Mouse (Mus musculus) erythroid progenitor cell, adult 5-6 weeks (primary cell): Measurements from ENCODE around the gene Cilp2. TPM values are rescaled to one million over a fixed set of nuclear protein-coding genes. Genes with fewer than 3 reads are reported as not detected.

Source experiments
- ATAC-seq: replicated peaks from 2 replicates; pipeline ENCODE4 v1.8.0; 2016; ENCODE audit warnings: moderate number of reproducible peaks, mild to moderate bottlenecking, moderate TSS enrichment, inconsistent platforms; ENCODE audit not compliant: poor library complexity, low FRiP score, severe bottlenecking
- total RNA-seq, 2 experiments: library from RNA; stranded (forward) in 1 of 2; stranded (reverse) in 1 of 2; fragments of 150-400 nt in 1 of 2; fragments of 186-747, 209-891 nt in 1 of 2; gene quantifications; 2 replicates each; pipeline versions ENCODE4 v1.2.3 to v1.2.4; 2015 to 2017; ENCODE audit warnings: low replicate concordance in 2 of 2

Cilp2 gene
- total RNA-seq (2015; ENCODE audit: low replicate concordance) (not detected in 2 replicates), total RNA-seq (2017; ENCODE audit: low replicate concordance) (not detected in 2 replicates)

GRCm38 (mm10) chr8:69887289-69888243, at the start of gene Cilp2:
TSS of gene Cilp2 (minus strand) at chr8:69887687.
- no peak for ATAC-seq

GRCm38 (mm10) chr8:69936050-69936794, 48.7 kb upstream of the Cilp2 start:
- ATAC-seq: no peak

GRCm38 (mm10) chr8:69935431-69935830, 47.9 kb upstream of the Cilp2 start:
- no peak for ATAC-seq

GRCm38 (mm10) chr8:69934582-69934981, 47.1 kb upstream of the Cilp2 start:
- ATAC-seq: no peak

GRCm38 (mm10) chr8:69933811-69934210, 46.3 kb upstream of the Cilp2 start:
- no peak for ATAC-seq

GRCm38 (mm10) chr8:69926901-69927300, 39.4 kb upstream of the Cilp2 start:
- ATAC-seq: no peak

GRCm38 (mm10) chr8:69923986-69924385, 36.5 kb upstream of the Cilp2 start:
- ATAC-seq: peak; percentile 31; the same call in 1 of the 2 replicates

- no peak for ATAC-seq
These were observed 33.7 kb upstream of the Cilp2 start for GRCm38 (mm10) chr8:69921141-69921540.

GRCm38 (mm10) chr8:69919876-69920662, 32.6 kb upstream of the Cilp2 start:
- peak; percentile 69 for ATAC-seq

GRCm38 (mm10) chr8:69919010-69919409, 31.5 kb upstream of the Cilp2 start:
- peak; percentile 68 for ATAC-seq

GRCm38 (mm10) chr8:69918506-69918905, 31.0 kb upstream of the Cilp2 start:
- ATAC-seq: no peak

- ATAC-seq: no peak
These were observed 28.3 kb upstream of the Cilp2 start for GRCm38 (mm10) chr8:69915748-69916147.

GRCm38 (mm10) chr8:69914526-69914925, 27.0 kb upstream of the Cilp2 start:
- no peak for ATAC-seq

GRCm38 (mm10) chr8:69912478-69913074, 25.1 kb upstream of the Cilp2 start:
- no peak for ATAC-seq

GRCm38 (mm10) chr8:69911917-69912316, 24.4 kb upstream of the Cilp2 start:
- no peak for ATAC-seq

- ATAC-seq: no peak
These were observed 19.6 kb upstream of the Cilp2 start for GRCm38 (mm10) chr8:69907106-69907505.

- ATAC-seq: no peak
These were observed 18.8 kb upstream of the Cilp2 start for GRCm38 (mm10) chr8:69906260-69906659.

- no peak for ATAC-seq
These were observed 16.6 kb upstream of the Cilp2 start for GRCm38 (mm10) chr8:69904096-69904495.

- peak; percentile 79 for ATAC-seq
These were observed 15.6 kb upstream of the Cilp2 start for GRCm38 (mm10) chr8:69903063-69903542.
